Mouse (Mus musculus): ENCODE measurements around the gene Catsper1. TPM values are rescaled to one million over a fixed set of nuclear protein-coding genes. Genes with fewer than 3 reads are reported as not detected.

Gene Catsper1
- polyA plus RNA-seq, 1 experiment = not detected

DNA sequence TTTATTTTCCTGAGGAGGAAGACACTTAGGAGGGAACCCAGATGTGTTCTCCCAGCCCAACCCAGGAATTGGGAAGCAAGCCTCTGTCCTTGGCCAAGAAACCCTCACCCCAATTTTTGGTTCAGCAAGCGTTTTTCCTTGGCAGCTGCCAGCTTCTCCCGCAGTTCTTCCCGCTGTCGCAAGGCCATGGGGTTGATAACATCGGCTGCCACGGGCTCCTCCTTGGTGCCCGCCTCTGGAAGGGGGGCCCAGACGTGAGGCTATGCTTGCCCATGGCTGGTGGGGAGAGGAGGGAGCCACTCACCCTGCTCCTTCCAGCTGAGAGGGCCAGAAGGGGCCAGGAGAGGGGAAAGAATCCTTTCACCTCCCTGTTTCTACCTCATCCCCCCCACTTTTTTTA lies 49.2 kb downstream of the Catsper1 start:
- no peaks in the 10 kb centered on the region for H3K27me3 ChIP-seq (ENCODE audit: control insufficient read depth, insufficient read depth, low read length)
- peaks cover 57% of the 10 kb centered on the region for H3K36me3 ChIP-seq (ENCODE audit: control insufficient read depth, insufficient read depth, low read length)
- H3K27ac ChIP-seq (ENCODE audit: insufficient read depth, low read length) = no peak overlapping the region
- no peak overlapping the region for H3K4me3 ChIP-seq (ENCODE audit: extremely low read depth, insufficient read depth, insufficient read length)
- no peak for DNase-seq (ENCODE audit: low read depth in 1 of 2, low spot score in 2 of 2)
- WGBS = 95% methylated on average over 8 of the region's 8 CpGs
- H3K4me1 ChIP-seq (ENCODE audit: control insufficient read depth, insufficient read depth, insufficient read length) = no peaks in the 10 kb centered on the region; the same call in 1 of the 2 replicates
- TF ChIP-seq CTCF (IDR thresholded peaks at IDR 0.05; ENCODE audit: extremely low read depth, insufficient read depth, insufficient read length, insufficient replicate concordance) (no peak), POLR2A (IDR thresholded peaks at IDR 0.05; ENCODE audit: low read depth, low read length) (no peak)

DNA sequence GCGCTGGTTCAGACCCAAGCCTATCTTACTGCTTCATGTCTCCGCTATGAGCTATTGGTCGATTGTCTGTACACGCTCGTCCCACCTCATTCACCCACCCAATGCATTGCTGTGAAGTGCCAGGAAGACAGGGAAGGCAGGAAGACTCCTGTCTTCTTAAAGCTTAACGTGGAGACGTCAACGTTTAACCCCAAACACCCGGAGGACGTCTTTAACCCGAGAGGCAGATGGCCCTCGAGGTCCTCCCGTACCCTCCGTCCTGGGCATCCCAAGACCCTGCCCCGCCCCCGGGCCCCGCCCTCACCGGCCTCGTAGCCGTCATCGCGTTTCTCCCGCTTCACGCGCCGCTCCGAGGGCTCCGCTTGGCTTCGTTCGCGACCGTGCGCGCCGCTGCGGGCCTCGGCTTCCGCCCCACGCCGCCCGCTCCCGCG lies 52.5 kb downstream of the Catsper1 start:
- no peak for TF ChIP-seq CTCF (IDR thresholded peaks at IDR 0.05; ENCODE audit: extremely low read depth, insufficient read depth, insufficient read length, insufficient replicate concordance)
- no peak for DNase-seq (ENCODE audit: low read depth in 1 of 2, low spot score in 2 of 2)
- WGBS = 1% methylated on average over 42 of the region's 43 CpGs
- H3K4me1 ChIP-seq (ENCODE audit: control insufficient read depth, insufficient read depth, insufficient read length) = peaks cover 7% of the 10 kb centered on the region; the same call in 1 of the 2 replicates
- peak overlapping the region; percentile 90 for H3K27ac ChIP-seq (ENCODE audit: insufficient read depth, low read length)
- no peaks in the 10 kb centered on the region for H3K27me3 ChIP-seq (ENCODE audit: control insufficient read depth, insufficient read depth, low read length)
- peaks cover 25% of the 10 kb centered on the region for H3K36me3 ChIP-seq (ENCODE audit: control insufficient read depth, insufficient read depth, low read length)
- peak overlapping the region; percentile 93 for H3K4me3 ChIP-seq (ENCODE audit: extremely low read depth, insufficient read depth, insufficient read length)

DNA sequence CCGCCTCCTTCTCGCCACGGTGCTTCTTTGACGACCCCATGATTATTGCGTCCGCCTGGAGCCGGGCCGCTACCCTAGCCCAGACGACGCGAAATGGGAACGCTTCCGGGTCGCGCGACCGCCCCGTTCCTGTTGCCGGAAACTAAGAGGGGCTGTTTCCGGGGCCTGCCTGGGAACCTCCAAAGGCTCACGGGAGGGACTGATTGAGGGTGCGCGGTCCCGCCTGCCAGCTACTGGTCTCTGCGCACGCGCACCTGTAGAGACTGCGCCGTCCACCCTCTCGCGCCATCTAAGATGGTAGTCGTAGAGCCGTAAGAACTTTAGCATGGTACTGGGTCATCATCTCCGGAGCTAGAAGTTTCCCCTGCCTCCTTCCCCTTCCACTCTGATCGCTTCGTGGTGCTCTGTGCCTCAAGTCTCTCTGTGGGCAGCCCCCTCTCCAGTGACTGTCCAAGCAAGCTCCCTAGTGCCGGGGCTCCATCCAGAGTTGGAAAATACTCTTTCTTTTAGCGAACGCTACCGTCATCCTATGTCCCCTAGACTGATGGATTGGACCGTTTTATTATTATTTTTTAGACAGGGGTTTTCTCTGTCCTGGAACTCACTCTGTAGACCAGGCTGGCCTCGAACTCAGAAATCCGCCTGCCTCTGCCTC lies 53.2 kb downstream of the Catsper1 start, which contains the start of gene Sart1:
Gene Sart1, minus strand, starts transcription at position 116 of the 655 bp plus-strand sequence.
- H3K36me3 ChIP-seq (ENCODE audit: control insufficient read depth, insufficient read depth, low read length) = peaks cover 18% of the 10 kb centered on the region
- 1% methylated on average over 43 of the region's 43 CpGs for WGBS
- TF ChIP-seq CTCF (IDR thresholded peaks at IDR 0.05; ENCODE audit: extremely low read depth, insufficient read depth, insufficient read length, insufficient replicate concordance) (no peak), POLR2A (IDR thresholded peaks at IDR 0.05; ENCODE audit: low read depth, low read length) (peak; percentile 96)
- H3K27ac ChIP-seq (ENCODE audit: insufficient read depth, low read length) = peak within 1 kb of the TSS; percentile 99
- H3K27me3 ChIP-seq (ENCODE audit: control insufficient read depth, insufficient read depth, low read length) = no peaks in the 10 kb centered on the region
- H3K4me3 ChIP-seq (ENCODE audit: extremely low read depth, insufficient read depth, insufficient read length) = peak within 1 kb of the TSS; percentile 97
- DNase-seq (ENCODE audit: low read depth in 1 of 2, low spot score in 2 of 2) = peak; percentile 93 to 95
- peaks cover 7% of the 10 kb centered on the region; the same call in 1 of the 2 replicates for H3K4me1 ChIP-seq (ENCODE audit: control insufficient read depth, insufficient read depth, insufficient read length)

DNA sequence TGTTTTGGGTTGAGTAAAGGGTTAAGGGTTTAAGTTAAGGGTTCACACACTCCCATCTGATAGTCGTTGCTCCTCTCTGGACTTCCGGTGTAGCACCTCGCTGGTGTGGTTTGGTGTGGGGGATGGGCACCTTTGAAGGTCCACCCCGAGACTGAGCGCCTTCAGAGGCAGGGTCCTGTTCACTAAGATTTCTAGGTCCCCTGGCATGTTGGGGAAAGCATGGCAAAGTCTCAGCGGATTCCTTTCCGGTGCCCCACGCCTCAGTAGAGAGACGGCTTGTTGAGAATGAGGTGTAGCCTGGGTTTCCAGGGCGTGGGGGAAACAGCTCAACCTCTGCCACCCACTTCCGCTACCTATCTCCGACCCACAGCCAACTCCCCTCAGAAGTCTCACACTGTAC lies 54.1 kb downstream of the Catsper1 start:
- under 1% methylated on average over 12 of the region's 12 CpGs for WGBS
- Histone ChIP-seq H3K27ac (ENCODE audit: insufficient read depth, low read length) (peak overlapping the region; percentile 99), H3K4me1 (ENCODE audit: control insufficient read depth, insufficient read depth, insufficient read length) (peaks cover 7% of the 10 kb centered on the region; the same call in 1 of the 2 replicates), H3K4me3 (ENCODE audit: extremely low read depth, insufficient read depth, insufficient read length) (peak overlapping the region; percentile 97), H3K27me3 (ENCODE audit: control insufficient read depth, insufficient read depth, low read length) (no peaks in the 10 kb centered on the region), H3K36me3 (ENCODE audit: control insufficient read depth, insufficient read depth, low read length) (peaks cover 9% of the 10 kb centered on the region)
- peak; percentile 79 for TF ChIP-seq POLR2A (IDR thresholded peaks at IDR 0.05; ENCODE audit: low read depth, low read length)
- no peak for TF ChIP-seq CTCF (IDR thresholded peaks at IDR 0.05; ENCODE audit: extremely low read depth, insufficient read depth, insufficient read length, insufficient replicate concordance)
- DNase-seq (ENCODE audit: low read depth in 1 of 2, low spot score in 2 of 2) = peak; percentile 70 to 78

DNA sequence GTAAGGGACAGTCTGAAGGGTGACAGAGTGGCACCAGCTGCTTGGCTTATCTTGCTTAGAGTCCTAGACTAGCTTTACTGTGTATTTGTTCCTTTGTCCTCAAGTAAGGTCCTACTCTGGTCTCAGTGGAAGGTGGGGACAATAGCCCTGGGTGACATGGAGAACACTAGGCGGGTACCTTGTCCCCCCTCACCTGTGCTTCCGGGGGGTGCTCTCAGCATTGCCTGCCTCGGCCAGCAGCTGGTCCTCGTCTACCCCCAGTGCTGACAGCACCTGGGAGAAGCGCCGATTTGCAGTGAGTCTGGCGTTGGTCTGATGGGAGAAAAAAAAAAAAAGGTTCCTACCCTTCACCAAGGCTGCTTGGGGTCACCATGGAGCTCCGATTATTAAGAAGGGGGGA lies 54.9 kb downstream of the Catsper1 start:
- H3K4me3 ChIP-seq (ENCODE audit: extremely low read depth, insufficient read depth, insufficient read length) = 0 out of 2 replicates have a peak overlapping the region, but pooled peaks have one; percentile 7
- H3K4me1 ChIP-seq (ENCODE audit: control insufficient read depth, insufficient read depth, insufficient read length) = peaks cover 7% of the 10 kb centered on the region; the same call in 1 of the 2 replicates
- H3K27me3 ChIP-seq (ENCODE audit: control insufficient read depth, insufficient read depth, low read length) = no peaks in the 10 kb centered on the region
- peak overlapping the region; percentile 99 for H3K27ac ChIP-seq (ENCODE audit: insufficient read depth, low read length)
- WGBS = 62% methylated on average over 8 of the region's 8 CpGs
- peaks cover 2% of the 10 kb centered on the region; the same call in 1 of the 2 replicates for H3K36me3 ChIP-seq (ENCODE audit: control insufficient read depth, insufficient read depth, low read length)
- TF ChIP-seq CTCF (IDR thresholded peaks at IDR 0.05; ENCODE audit: extremely low read depth, insufficient read depth, insufficient read length, insufficient replicate concordance) (no peak), POLR2A (IDR thresholded peaks at IDR 0.05; ENCODE audit: low read depth, low read length) (no peak)
- no peak for DNase-seq (ENCODE audit: low read depth in 1 of 2, low spot score in 2 of 2)

DNA sequence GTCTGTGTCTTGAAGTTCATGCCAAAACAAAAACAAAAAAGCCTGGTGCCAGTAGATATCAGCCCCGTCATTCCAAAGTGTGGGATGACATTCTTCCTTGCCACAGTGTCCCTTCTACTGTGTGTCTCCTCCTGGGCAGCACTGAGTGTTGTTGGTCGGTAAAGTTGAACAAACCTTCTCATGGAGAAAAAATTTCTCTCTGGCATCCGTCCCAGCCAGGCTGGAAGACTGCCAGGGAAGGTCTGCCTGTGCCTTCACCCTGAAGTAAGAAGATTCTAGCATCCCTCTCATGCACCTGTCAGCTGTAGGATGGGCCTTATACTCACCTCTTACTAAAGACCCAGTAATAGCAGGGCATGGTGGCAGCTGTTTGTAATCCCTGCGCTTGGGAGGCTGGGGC lies 57.4 kb downstream of the Catsper1 start:
- no peak overlapping the region for H3K27ac ChIP-seq (ENCODE audit: insufficient read depth, low read length)
- H3K4me3 ChIP-seq (ENCODE audit: extremely low read depth, insufficient read depth, insufficient read length) = no peak overlapping the region
- peaks cover 7% of the 10 kb centered on the region; the same call in 1 of the 2 replicates for H3K4me1 ChIP-seq (ENCODE audit: control insufficient read depth, insufficient read depth, insufficient read length)
- H3K27me3 ChIP-seq (ENCODE audit: control insufficient read depth, insufficient read depth, low read length) = no peaks in the 10 kb centered on the region
- H3K36me3 ChIP-seq (ENCODE audit: control insufficient read depth, insufficient read depth, low read length) = no peaks in the 10 kb centered on the region
- no peak for TF ChIP-seq POLR2A (IDR thresholded peaks at IDR 0.05; ENCODE audit: low read depth, low read length)
- no peak for TF ChIP-seq CTCF (IDR thresholded peaks at IDR 0.05; ENCODE audit: extremely low read depth, insufficient read depth, insufficient read length, insufficient replicate concordance)
- 68% methylated on average over 4 of the region's 4 CpGs for WGBS
- no peak for DNase-seq (ENCODE audit: low read depth in 1 of 2, low spot score in 2 of 2)

Other genes starting within 250 kb of the Catsper1 start
- 60.5 and 84.1 TPM in 2 replicates for gene Yif1a, start 247.2 kb upstream of the Catsper1 start, polyA plus RNA-seq (2012; rRNA removed)
- gene Cnih2, start 237.2 kb upstream of the Catsper1 start, polyA plus RNA-seq (2012; rRNA removed) = 0.94 and 1.4 TPM in 2 replicates
- 116 and 138 TPM in 2 replicates for gene Rab1b, start 228.7 kb upstream of the Catsper1 start, polyA plus RNA-seq (2012; rRNA removed)
- gene Klc2, start 217.2 kb upstream of the Catsper1 start, polyA plus RNA-seq (2012; rRNA removed) = 26.8 and 27.9 TPM in 2 replicates
- 35.0 and 44.5 TPM in 2 replicates for gene Pacs1, start 62.6 kb upstream of the Catsper1 start, polyA plus RNA-seq (2012; rRNA removed)
- gene Sf3b2, start 40.3 kb upstream of the Catsper1 start, polyA plus RNA-seq (2012; rRNA removed) = 117 and 144 TPM in 2 replicates
- 0.37 and 0.69 TPM in 2 replicates for gene Gal3st3, start 37.4 kb upstream of the Catsper1 start, polyA plus RNA-seq (2012; rRNA removed)
- gene Cst6, start 13.8 kb downstream of the Catsper1 start, polyA plus RNA-seq (2012; rRNA removed) = 0.32 and 0.82 TPM in 2 replicates
- 17.4 and 20.0 TPM in 2 replicates for gene Eif1ad, start 31.0 kb downstream of the Catsper1 start, polyA plus RNA-seq (2012; rRNA removed)
- 72.0 and 79.8 TPM in 2 replicates for gene Banf1, start 31.4 kb downstream of the Catsper1 start, polyA plus RNA-seq (2012; rRNA removed)
- 19.2 and 27.3 TPM in 2 replicates for gene Sart1, start 53.0 kb downstream of the Catsper1 start, polyA plus RNA-seq (2012; rRNA removed)
- gene Tsga10ip, start 66.8 kb downstream of the Catsper1 start, polyA plus RNA-seq (2012; rRNA removed) = 1.9 and 2.3 TPM in 2 replicates
- gene Drap1, start 89.2 kb downstream of the Catsper1 start, polyA plus RNA-seq (2012; rRNA removed) = 59.6 and 75.8 TPM in 2 replicates
- gene AI837181, start 89.4 kb downstream of the Catsper1 start, polyA plus RNA-seq (2012; rRNA removed) = 76.4 and 95.8 TPM in 2 replicates
- gene Fosl1, start 111.8 kb downstream of the Catsper1 start, polyA plus RNA-seq (2012; rRNA removed) = 0.04 and 0.40 TPM in 2 replicates
- 5.3 and 6.8 TPM in 2 replicates for gene Ccdc85b, start 122.2 kb downstream of the Catsper1 start, polyA plus RNA-seq (2012; rRNA removed)
- 80.4 and 131 TPM in 2 replicates for gene Fibp, start 124.9 kb downstream of the Catsper1 start, polyA plus RNA-seq (2012; rRNA removed)
- gene Ctsw, start 132.8 kb downstream of the Catsper1 start, polyA plus RNA-seq (2012; rRNA removed) = 27.6 and 34.3 TPM in 2 replicates
- 21.7 and 29.4 TPM in 2 replicates for gene Efemp2, start 138.2 kb downstream of the Catsper1 start, polyA plus RNA-seq (2012; rRNA removed)
- 41.5 and 53.9 TPM in 2 replicates for gene Mus81, start 152.7 kb downstream of the Catsper1 start, polyA plus RNA-seq (2012; rRNA removed)
- gene Cfl1, start 154.7 kb downstream of the Catsper1 start, polyA plus RNA-seq (2012; rRNA removed) = 427 and 734 TPM in 2 replicates
- gene 1700020D05Rik, start 168.0 kb downstream of the Catsper1 start, polyA plus RNA-seq (2012; rRNA removed) = 0.77 and 1.5 TPM in 2 replicates
- gene Snx32, start 174.8 kb downstream of the Catsper1 start, polyA plus RNA-seq (2012; rRNA removed) = 10.8 and 12.2 TPM in 2 replicates
- gene Ovol1, start 224.9 kb downstream of the Catsper1 start, polyA plus RNA-seq (2012; rRNA removed) = 0.05 TPM in 2 replicates
- gene Ap5b1, start 232.3 kb downstream of the Catsper1 start, polyA plus RNA-seq (2012; rRNA removed) = 18.6 and 25.0 TPM in 2 replicates